Mouse (Mus musculus): Measurements from ENCODE around the gene Plin5.

GRCm38 (mm10) chr17:56139858-56140595 is 22.6 kb upstream of the Plin5 start, which contains the start of gene Sema6b:
- TF ChIP-seq POLR2A (IDR thresholded peaks at IDR 0.05; ENCODE audit: insufficient read length, low read depth) = no peak
- no peak for TF ChIP-seq POLR2AphosphoS2 (IDR thresholded peaks at IDR 0.05; ENCODE audit: insufficient read length, low read depth)
- no peak for TF ChIP-seq USF1 (IDR thresholded peaks at IDR 0.05; ENCODE audit: low read depth)
- no peak for TF ChIP-seq MAX (IDR thresholded peaks at IDR 0.05; ENCODE audit: low read depth)
- TF ChIP-seq CEBPB (IDR thresholded peaks at IDR 0.05; ENCODE audit: insufficient read depth, poor library complexity, severe bottlenecking) = no peak
- TF ChIP-seq TCF12 (IDR thresholded peaks at IDR 0.05; ENCODE audit: insufficient read depth, poor library complexity, severe bottlenecking) = no peak
- no peak for TF ChIP-seq E2F4 (IDR thresholded peaks at IDR 0.05; ENCODE audit: insufficient read depth)
